Mouse (Mus musculus): Measurements from ENCODE around the gene Timm50. TPM values are rescaled to one million over a fixed set of nuclear protein-coding genes. Genes with fewer than 3 reads are reported as not detected.

The Timm50 gene
- polyA plus RNA-seq, 1 experiment from 2014 or later = 205 TPM

- Histone ChIP-seq H3K36me3 (ENCODE audit: control insufficient read depth, insufficient read depth, low read length) (peaks cover 17% of the 10 kb centered on the region), H3K27me3 (ENCODE audit: control insufficient read depth, insufficient read depth, low read length) (no peaks in the 10 kb centered on the region), H3K9me3 (ENCODE audit: control insufficient read depth, low read length) (no peaks in the 10 kb centered on the region), H3K9ac (ENCODE audit: low read length) (no peak overlapping the region), H3K27ac (replicated peaks; ENCODE audit: low read depth, low read length) (no peak overlapping the region), H3K4me1 (ENCODE audit: control insufficient read depth, insufficient read depth, low read length) (peaks cover 20% of the 10 kb centered on the region), H3K4me2 (ENCODE audit: low read depth, severe bottlenecking) (no peak overlapping the region), H3K4me3 (ENCODE audit: low read depth, low read length) (no peak overlapping the region)
- WGBS = 86% methylated on average over 3 of the region's 3 CpGs
- ATAC-seq (ENCODE audit: insufficient number of reproducible peaks, low FRiP score, low TSS enrichment, low read depth) = no peak
- DNase-seq (ENCODE audit: low spot score) = no peak
Measured at GRCm38 (mm10) chr7:28354113-28354581, 42.3 kb upstream of the Timm50 start.

- Histone ChIP-seq H3K27ac (replicated peaks; ENCODE audit: low read depth, low read length) (no peak overlapping the region), H3K4me3 (ENCODE audit: low read depth, low read length) (no peak overlapping the region), H3K4me2 (ENCODE audit: low read depth, severe bottlenecking) (no peak overlapping the region), H3K9me3 (ENCODE audit: control insufficient read depth, low read length) (no peaks in the 10 kb centered on the region), H3K9ac (ENCODE audit: low read length) (no peak overlapping the region), H3K36me3 (ENCODE audit: control insufficient read depth, insufficient read depth, low read length) (peaks cover 15% of the 10 kb centered on the region), H3K27me3 (ENCODE audit: control insufficient read depth, insufficient read depth, low read length) (no peaks in the 10 kb centered on the region), H3K4me1 (ENCODE audit: control insufficient read depth, insufficient read depth, low read length) (peaks cover 20% of the 10 kb centered on the region)
- 95% methylated on average over 2 of the region's 2 CpGs for WGBS
- DNase-seq (ENCODE audit: low spot score) (no peak), ATAC-seq (ENCODE audit: insufficient number of reproducible peaks, low FRiP score, low TSS enrichment, low read depth) (no peak)
Measured at GRCm38 (mm10) chr7:28353267-28353666, 41.4 kb upstream of the Timm50 start.

GRCm38 (mm10) chr7:28351676-28352191 is 39.9 kb upstream of the Timm50 start:
- Histone ChIP-seq H3K9me3 (ENCODE audit: control insufficient read depth, low read length) (no peaks in the 10 kb centered on the region), H3K36me3 (ENCODE audit: control insufficient read depth, insufficient read depth, low read length) (peaks cover 15% of the 10 kb centered on the region), H3K4me1 (ENCODE audit: control insufficient read depth, insufficient read depth, low read length) (peaks cover 11% of the 10 kb centered on the region), H3K27me3 (ENCODE audit: control insufficient read depth, insufficient read depth, low read length) (no peaks in the 10 kb centered on the region), H3K9ac (ENCODE audit: low read length) (peak overlapping the region; percentile 96), H3K4me3 (ENCODE audit: low read depth, low read length) (peak overlapping the region; percentile 91), H3K27ac (replicated peaks; ENCODE audit: low read depth, low read length) (no peak overlapping the region), H3K4me2 (ENCODE audit: low read depth, severe bottlenecking) (peak overlapping the region; percentile 86)
- no peak for ATAC-seq (ENCODE audit: insufficient number of reproducible peaks, low FRiP score, low TSS enrichment, low read depth)
- no peak for DNase-seq (ENCODE audit: low spot score)
- WGBS = 39% methylated on average over 4 of the region's 4 CpGs

DNA sequence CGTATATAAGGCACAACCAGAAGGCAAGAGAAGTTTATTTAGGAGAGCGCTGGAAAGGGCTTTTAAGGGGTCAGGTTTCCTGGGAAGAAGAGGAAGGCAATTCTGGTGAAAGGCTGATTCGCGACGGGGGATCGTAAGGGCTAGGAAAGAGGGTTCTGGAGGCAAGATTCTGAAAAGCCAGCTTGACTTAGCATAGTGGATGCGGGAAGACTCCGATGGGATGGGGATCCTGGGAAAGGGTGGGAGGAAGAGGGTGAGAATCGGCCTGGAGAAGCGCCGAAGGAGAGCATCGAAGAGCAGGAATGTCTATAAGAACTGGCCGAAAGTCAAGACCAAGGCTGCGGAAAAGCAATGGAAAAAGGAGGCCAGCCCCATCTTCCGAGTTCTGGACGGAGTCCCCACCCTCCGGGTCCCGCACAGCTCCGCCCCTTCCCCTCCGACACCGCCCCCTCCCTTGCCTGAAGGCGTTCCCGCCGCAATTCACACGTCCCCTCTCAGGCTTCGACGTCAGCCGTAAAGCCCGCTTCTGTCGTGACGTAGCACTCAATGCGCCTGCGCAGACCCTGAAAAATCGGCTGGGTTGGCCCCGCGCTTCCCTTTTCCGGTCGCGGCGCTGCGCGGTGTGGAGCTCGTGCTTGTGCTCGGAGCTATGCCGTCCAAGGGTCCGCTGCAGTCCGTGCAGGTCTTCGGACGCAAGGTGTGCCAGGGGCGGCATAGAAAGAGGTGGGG is 38.4 kb upstream of the Timm50 start, which contains the start of gene Rps16:
Gene Rps16 (plus strand): TSS at position 498 of the 729 bp plus-strand sequence.
- ATAC-seq (ENCODE audit: insufficient number of reproducible peaks, low FRiP score, low TSS enrichment, low read depth) (peak; percentile 91), DNase-seq (ENCODE audit: low spot score) (peak; percentile 99)
- Histone ChIP-seq H3K4me3 (ENCODE audit: low read depth, low read length) (peak within 1 kb of the TSS; percentile 91), H3K4me1 (ENCODE audit: control insufficient read depth, insufficient read depth, low read length) (peaks cover 11% of the 10 kb centered on the region), H3K4me2 (ENCODE audit: low read depth, severe bottlenecking) (peak within 1 kb of the TSS; percentile 86), H3K9me3 (ENCODE audit: control insufficient read depth, low read length) (no peaks in the 10 kb centered on the region), H3K36me3 (ENCODE audit: control insufficient read depth, insufficient read depth, low read length) (peaks cover 15% of the 10 kb centered on the region), H3K27me3 (ENCODE audit: control insufficient read depth, insufficient read depth, low read length) (no peaks in the 10 kb centered on the region), H3K27ac (replicated peaks; ENCODE audit: low read depth, low read length) (peak within 1 kb of the TSS; percentile 83), H3K9ac (ENCODE audit: low read length) (peak within 1 kb of the TSS; percentile 96)
- WGBS = under 1% methylated on average over 47 of the region's 50 CpGs

DNA sequence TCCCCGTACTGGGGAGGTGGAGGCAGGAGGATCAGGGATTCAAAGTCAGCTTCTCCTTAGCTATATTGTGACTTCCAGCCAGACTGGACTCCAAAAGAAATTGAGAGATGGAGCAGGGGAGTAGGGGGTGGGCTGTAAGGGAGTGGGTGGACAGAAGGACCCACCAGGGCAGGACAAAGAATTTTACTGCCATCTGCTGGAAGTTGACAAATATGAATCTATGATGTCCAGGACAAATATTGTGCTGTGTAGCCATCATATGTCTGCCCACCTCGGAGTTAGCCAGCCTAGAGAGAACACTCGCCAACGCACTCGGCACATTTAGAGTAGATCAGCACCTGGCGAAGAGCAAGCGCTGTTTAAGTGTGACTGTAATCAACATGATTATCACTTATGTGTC is 36.7 kb upstream of the Timm50 start:
- ATAC-seq (ENCODE audit: insufficient number of reproducible peaks, low FRiP score, low TSS enrichment, low read depth) = no peak
- DNase-seq (ENCODE audit: low spot score) = no peak
- 86% methylated on average over 7 of the region's 7 CpGs for WGBS
- Histone ChIP-seq H3K4me2 (ENCODE audit: low read depth, severe bottlenecking) (no peak overlapping the region), H3K4me1 (ENCODE audit: control insufficient read depth, insufficient read depth, low read length) (peaks cover 11% of the 10 kb centered on the region), H3K27ac (replicated peaks; ENCODE audit: low read depth, low read length) (no peak overlapping the region), H3K4me3 (ENCODE audit: low read depth, low read length) (no peak overlapping the region), H3K9me3 (ENCODE audit: control insufficient read depth, low read length) (no peaks in the 10 kb centered on the region), H3K36me3 (ENCODE audit: control insufficient read depth, insufficient read depth, low read length) (peaks cover 6% of the 10 kb centered on the region), H3K9ac (ENCODE audit: low read length) (no peak overlapping the region), H3K27me3 (ENCODE audit: control insufficient read depth, insufficient read depth, low read length) (no peaks in the 10 kb centered on the region)

- no peak overlapping the region for H3K4me2 ChIP-seq (ENCODE audit: low read depth, severe bottlenecking)
- WGBS = 88% methylated on average over 3 of the region's 3 CpGs
- H3K4me3 ChIP-seq (ENCODE audit: low read depth, low read length) = no peak overlapping the region
- no peak overlapping the region for H3K9ac ChIP-seq (ENCODE audit: low read length)
- peaks cover 3% of the 10 kb centered on the region; the same call in 1 of the 2 replicates for H3K36me3 ChIP-seq (ENCODE audit: control insufficient read depth, insufficient read depth, low read length)
- H3K27me3 ChIP-seq (ENCODE audit: control insufficient read depth, insufficient read depth, low read length) = no peaks in the 10 kb centered on the region
- DNase-seq (ENCODE audit: low spot score) (no peak), ATAC-seq (ENCODE audit: insufficient number of reproducible peaks, low FRiP score, low TSS enrichment, low read depth) (no peak)
- no peak overlapping the region for H3K27ac ChIP-seq (replicated peaks; ENCODE audit: low read depth, low read length)
- no peaks in the 10 kb centered on the region for H3K9me3 ChIP-seq (ENCODE audit: control insufficient read depth, low read length)
- H3K4me1 ChIP-seq (ENCODE audit: control insufficient read depth, insufficient read depth, low read length) = peaks cover 11% of the 10 kb centered on the region
Measured at GRCm38 (mm10) chr7:28347746-28348145, 35.9 kb upstream of the Timm50 start.

DNA sequence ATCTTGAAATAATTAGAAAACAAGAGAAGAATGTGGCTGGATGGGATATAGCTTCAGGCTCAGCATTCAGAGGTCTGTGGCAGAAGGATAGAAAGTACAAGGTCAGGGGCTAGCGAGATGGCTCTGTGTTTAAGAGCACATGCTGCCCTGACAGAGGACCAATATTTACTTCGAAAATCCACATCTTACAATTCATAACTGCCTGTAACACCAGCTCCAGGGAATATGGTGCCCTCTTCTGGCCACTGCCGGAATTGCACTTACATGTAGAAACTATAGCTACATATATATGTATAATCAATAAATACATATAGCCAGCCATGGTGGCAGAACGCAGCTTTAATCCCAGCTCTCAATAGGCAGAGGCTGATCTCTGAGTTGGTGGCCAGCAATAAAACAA is 32.8 kb upstream of the Timm50 start:
- Histone ChIP-seq H3K27ac (replicated peaks; ENCODE audit: low read depth, low read length) (no peak overlapping the region), H3K27me3 (ENCODE audit: control insufficient read depth, insufficient read depth, low read length) (no peaks in the 10 kb centered on the region), H3K4me2 (ENCODE audit: low read depth, severe bottlenecking) (no peak overlapping the region), H3K36me3 (ENCODE audit: control insufficient read depth, insufficient read depth, low read length) (no peaks in the 10 kb centered on the region), H3K9me3 (ENCODE audit: control insufficient read depth, low read length) (no peaks in the 10 kb centered on the region), H3K4me3 (ENCODE audit: low read depth, low read length) (no peak overlapping the region), H3K9ac (ENCODE audit: low read length) (no peak overlapping the region), H3K4me1 (ENCODE audit: control insufficient read depth, insufficient read depth, low read length) (peaks cover 2% of the 10 kb centered on the region; the same call in 1 of the 2 replicates)
- DNase-seq (ENCODE audit: low spot score) (peak; percentile 93), ATAC-seq (ENCODE audit: insufficient number of reproducible peaks, low FRiP score, low TSS enrichment, low read depth) (no peak)
- 4% methylated on average over 4 of the region's 4 CpGs for WGBS

DNA sequence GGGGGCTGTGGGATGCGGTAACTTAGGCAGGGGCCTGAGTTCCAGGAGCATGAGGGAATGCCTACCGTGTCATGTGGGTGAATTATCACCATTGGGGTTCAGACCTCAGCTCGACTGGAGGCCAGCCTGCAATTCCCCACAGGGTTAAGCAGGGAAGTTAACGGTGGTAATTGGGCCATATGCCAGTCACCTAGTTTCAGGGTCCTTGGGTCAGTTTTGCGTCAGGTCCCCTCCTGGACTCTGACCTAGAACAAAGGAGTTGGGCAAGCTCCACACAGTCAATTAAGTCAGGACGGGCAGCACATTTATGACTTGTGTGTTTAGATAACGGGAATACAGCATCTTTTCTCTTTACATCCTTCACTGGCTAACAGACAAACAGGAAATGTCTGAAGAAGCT is 29.5 kb upstream of the Timm50 start:
- no peak for ATAC-seq (ENCODE audit: insufficient number of reproducible peaks, low FRiP score, low TSS enrichment, low read depth)
- H3K27ac ChIP-seq (replicated peaks; ENCODE audit: low read depth, low read length) = 0 out of 2 replicates have a peak overlapping the region, but pooled peaks have one; percentile 22
- H3K9me3 ChIP-seq (ENCODE audit: control insufficient read depth, low read length) = no peaks in the 10 kb centered on the region
- DNase-seq (ENCODE audit: low spot score) = no peak
- H3K4me2 ChIP-seq (ENCODE audit: low read depth, severe bottlenecking) = no peak overlapping the region
- no peaks in the 10 kb centered on the region; the same call in 1 of the 2 replicates for H3K4me1 ChIP-seq (ENCODE audit: control insufficient read depth, insufficient read depth, low read length)
- no peaks in the 10 kb centered on the region for H3K27me3 ChIP-seq (ENCODE audit: control insufficient read depth, insufficient read depth, low read length)
- H3K4me3 ChIP-seq (ENCODE audit: low read depth, low read length) = no peak overlapping the region
- H3K36me3 ChIP-seq (ENCODE audit: control insufficient read depth, insufficient read depth, low read length) = no peaks in the 10 kb centered on the region
- 24% methylated on average over 7 of the region's 7 CpGs for WGBS
- no peak overlapping the region for H3K9ac ChIP-seq (ENCODE audit: low read length)

Data from limb, embryonic 11.5 days (tissue).